Mouse (Mus musculus) urinary bladder, postnatal 25 days (tissue): ENCODE measurements around the gene Dpf2.
A peak's percentile ranks its signal among the peaks of the same experiment; 100 is the strongest.

Experiments
- DNase-seq: peaks from one replicate; pipeline ENCODE4 v3.0.0; 2022; ENCODE audit warnings: low spot score

Gene Dpf2

GRCm38 (mm10) chr19:5862335-5863085 lies 50.3 kb downstream of the Dpf2 start:
- no peak for DNase-seq

- no peak for DNase-seq
Measured at GRCm38 (mm10) chr19:5856604-5857003, 56.2 kb downstream of the Dpf2 start.

- DNase-seq: no peak
Measured at GRCm38 (mm10) chr19:5852035-5852722, 60.6 kb downstream of the Dpf2 start.

GRCm38 (mm10) chr19:5851481-5851971 lies 61.3 kb downstream of the Dpf2 start:
- no peak for DNase-seq

- no peak for DNase-seq
Measured at GRCm38 (mm10) chr19:5850860-5851259, 62.0 kb downstream of the Dpf2 start.

GRCm38 (mm10) chr19:5849843-5850527 lies 62.8 kb downstream of the Dpf2 start:
- peak; percentile 92 for DNase-seq

GRCm38 (mm10) chr19:5848826-5849672 lies 63.8 kb downstream of the Dpf2 start:
- DNase-seq: no peak

- peak; percentile 53 for DNase-seq
Measured at GRCm38 (mm10) chr19:5848032-5848825, 64.6 kb downstream of the Dpf2 start.

- DNase-seq: no peak
Measured at GRCm38 (mm10) chr19:5847306-5847796, 65.5 kb downstream of the Dpf2 start.

- DNase-seq: peak; percentile 62
Measured at GRCm38 (mm10) chr19:5846557-5847305, 66.1 kb downstream of the Dpf2 start.
